Mouse (Mus musculus): ENCODE results near the gene Maz.
A peak's percentile ranks its signal among the peaks of the same experiment; 100 is the strongest.

Gene Maz

DNA sequence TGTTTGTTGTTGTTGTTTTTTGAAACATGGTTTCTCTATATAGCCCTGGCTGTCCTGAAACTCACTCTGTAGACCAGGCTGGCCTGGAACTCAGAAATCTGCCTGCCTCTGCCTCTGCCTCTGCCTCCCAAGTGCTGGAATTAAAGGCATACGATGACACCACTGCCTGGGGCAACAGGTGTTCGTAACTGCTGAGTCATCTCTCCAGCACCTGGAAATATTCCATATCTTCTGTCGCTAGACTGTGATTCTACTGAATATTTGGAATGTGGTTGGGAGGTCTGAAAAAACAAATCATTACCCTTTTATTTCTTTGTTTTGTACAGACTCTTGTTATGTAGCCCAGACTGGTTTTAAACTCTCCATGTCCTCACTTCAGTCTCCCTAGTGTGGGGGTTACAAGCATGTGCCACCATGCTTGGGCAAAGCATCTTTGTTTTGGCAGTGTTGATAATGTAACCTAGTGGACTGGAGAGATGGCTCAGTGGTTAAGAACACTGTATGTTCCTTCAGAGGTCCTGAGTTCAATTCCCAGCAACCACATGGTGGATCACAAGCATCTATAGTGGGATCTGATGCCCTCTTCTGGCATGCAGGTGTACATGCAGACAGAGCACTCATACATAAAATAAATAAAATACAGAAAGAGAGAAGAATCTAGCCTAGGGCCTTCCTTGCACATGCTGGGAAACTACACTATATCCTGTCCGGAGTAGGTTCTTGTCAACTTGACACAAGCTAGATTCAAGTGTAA, 22.5 kb downstream of the Maz start:
- DNase-seq: no peak

DNA sequence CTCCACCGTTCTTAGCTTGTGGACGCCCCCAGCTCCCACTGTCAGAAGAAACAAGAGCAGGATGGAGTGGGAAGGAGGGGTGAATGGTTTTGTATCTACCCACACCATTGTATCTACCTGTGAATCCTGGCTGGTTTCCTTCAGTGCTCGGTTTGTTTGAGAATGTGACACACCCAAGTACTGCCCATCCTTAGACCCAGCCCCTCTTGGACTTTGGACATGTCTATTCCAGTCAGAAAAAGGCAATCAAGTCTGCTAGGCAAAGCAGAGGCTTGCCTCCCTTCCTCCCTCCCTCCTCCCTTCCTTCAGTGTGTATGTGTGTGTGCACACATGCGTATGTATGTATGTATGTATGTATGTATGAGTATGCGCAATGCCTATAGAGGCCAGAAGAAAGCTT, 23.2 kb downstream of the Maz start:
- DNase-seq: no peak

DNA sequence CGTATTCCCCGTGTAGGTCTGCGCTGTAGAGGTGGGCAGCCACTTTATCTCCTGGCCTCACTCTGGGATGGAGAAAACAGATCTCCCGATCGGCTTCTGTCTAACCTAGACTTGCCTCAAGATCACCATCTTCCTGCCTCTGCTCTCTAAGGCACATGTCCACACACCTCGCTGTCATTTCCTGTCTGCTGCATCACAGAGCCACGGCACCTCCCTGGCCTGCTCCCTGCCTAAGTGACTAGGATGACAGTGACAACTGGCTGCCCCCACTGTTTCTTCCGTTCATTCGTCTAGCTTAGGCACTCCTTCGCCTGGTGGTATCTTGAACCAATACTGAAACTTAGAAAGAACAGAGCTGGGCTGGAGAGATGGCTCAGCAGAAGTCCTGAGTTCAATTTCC, 27.3 kb downstream of the Maz start:
- DNase-seq: no peak

DNA sequence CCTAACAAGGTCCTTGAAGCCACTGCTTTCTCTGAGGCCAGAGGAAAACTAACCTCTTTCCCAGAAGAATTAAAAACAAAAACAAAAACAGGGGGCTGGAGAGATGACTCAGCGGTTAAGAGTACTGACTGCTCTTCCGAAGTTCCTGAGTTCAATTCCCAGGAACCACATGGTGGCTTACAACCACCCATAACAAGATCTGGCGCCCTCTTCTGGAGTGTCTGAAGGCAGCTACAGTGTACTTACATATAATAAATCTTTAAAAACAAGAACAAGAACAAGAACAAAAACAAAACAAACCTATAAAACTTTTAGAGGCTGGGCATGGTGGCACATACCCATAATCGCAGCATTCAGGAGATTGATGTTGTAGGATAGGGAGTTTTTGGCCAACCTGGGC, 30.4 kb downstream of the Maz start:
- DNase-seq: no peak

DNA sequence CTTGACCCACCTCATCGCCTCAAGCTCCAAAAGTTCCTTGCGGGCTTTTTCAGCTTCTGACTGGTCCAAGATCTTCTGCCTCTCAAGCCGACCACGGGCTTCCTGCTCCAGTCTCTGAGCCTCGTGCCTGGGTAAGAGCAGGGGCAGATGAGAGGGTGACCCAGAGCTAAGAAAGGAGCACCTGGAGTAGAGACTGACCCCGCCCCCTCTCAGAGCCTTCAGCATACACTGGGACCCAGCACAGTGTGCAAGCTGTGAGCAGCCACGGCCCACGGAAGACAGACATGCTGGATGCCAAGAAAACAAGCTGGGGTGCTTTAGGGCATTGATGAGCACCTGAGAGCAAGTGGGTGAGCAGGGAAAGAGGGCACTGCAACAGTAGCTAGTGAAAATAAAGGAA, 38.0 kb downstream of the Maz start:
- no peak for DNase-seq

DNA sequence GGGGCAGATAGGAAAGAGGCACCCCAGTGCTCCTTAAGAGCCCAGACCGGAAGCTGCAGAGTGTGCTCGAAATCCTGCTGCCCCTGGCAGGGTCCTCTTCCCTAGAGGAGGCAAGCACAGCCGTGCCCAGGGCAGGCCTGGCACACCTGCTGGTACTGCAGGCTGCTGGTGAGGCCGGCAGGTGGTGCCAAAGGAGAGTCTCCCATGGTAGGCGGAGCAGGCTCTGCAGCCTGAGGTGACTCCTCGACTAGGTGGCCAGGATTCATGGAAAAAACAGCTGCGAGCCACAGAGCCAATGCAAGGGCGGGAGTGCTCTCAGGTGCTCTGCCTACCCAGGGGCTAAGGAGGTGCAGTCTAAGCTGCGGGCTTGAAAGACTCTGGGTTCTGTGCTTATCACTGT, 40.5 kb downstream of the Maz start:
- DNase-seq: peak; percentile 60 to 71

DNA sequence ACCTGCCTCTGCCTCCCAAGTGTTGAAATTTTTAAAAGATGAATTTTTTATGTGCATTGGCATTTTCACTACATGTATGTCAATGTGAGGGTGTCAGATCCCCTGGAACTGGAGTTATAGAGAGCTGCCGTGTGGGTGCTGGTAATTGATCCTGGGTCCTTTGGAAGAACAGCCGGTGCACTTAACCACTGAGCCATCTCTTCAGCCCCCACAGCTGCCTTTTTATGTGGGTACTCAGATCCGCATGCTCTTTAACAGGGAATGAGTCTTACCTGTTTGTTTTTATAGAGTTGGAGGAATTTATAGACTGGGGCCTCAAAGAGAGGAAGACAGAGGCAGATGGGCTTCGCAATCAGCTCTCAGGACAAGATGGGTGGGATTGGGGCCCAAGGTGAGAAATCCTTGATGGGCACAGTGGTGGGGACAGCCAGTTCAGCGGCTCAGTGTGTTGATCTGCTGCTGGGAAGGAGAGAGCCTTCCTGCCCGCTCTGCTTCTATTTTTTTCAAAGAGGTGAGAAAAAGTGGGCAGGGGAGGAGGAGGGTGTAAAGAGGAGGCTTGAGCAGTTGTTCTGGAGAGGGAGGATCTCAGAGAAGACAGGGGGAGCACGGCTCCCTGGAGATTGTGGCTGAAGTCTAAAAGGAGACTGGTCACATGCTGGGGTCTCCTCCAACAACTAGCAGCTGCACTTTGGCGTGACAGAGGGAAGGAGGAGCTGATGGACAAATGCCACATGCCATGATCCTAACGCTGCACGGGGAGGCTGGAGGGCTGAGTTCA, 42.0 kb downstream of the Maz start:
- DNase-seq: no peak

DNA sequence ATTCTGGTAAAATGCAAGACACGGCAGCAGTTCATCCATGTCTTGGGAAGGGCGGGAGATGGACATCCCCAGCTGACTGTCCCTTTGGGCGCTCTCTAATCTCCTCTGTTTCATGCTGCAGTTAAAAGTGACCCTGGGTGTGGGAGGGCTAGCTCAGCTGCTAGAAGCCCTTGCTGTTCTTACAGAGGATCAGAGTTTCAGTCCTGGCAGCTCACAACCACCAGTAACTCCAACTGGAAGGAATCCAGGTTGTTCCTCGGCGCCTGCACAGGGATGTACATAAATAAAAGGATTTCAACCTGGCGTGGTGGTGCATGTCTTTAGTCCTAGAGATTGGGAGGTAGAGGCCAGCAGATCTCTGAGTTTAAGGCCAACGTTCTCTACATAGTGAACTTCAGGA, 43.7 kb downstream of the Maz start:
- DNase-seq: no peak

DNA sequence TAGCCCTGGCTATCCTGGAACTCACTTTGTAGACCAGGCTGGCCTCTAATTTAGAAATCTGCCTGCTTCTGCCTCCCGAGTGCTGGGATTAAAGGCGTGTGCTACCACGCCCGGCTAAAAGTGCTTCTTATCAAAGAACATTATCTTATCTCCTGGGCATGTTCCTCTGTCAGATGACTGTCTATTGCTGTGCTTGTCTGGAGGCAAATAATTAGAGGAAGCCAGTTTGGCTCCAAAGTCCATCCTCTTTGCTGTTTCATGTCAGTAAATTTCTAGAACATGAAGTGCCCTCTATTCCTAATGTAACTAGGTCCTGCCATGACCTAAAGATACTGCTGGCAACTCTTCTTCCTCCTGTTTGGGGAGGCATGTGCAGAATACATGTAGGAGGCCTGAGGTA, 44.8 kb downstream of the Maz start:
- DNase-seq: no peak

DNA sequence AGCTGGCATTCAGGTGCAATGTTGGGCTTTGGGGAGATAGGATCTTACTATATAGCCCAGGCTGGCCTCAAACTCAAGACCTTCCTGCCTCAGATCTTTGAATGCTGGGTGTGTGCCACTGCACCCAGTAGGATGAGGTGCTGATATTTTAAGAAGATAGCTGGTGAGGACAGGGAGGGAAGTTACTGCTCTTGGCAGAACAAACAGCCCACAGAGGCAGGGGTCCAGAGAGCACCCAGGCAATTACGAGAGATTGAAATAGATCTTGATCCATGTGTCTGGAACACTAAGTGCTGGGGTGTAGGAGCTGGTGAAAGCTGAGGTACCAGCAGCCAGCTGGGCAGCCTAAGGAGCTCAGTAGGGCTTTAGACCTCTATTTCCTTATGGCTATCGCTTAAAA, 45.2 kb downstream of the Maz start:
- DNase-seq: no peak

DNA sequence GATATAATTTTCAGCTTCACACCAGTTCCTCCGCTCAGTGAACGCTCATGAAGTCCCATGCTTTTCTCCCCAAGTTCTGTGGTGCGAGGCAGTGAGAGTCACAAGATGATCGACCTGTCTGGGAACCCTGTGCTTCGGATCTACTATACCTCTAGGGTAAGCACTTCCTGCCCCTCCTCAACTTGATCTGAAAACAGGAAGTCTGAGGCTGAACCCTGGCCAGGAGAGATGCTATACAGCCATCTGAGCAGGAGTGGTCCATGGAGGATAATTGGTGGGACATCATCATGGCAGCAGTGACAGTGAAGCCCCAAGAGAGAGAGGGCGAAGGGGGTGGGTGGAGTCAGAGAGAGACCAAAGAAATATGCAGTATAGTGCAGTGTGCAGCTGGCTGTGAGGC, 48.0 kb downstream of the Maz start:
- no peak for DNase-seq

DNA sequence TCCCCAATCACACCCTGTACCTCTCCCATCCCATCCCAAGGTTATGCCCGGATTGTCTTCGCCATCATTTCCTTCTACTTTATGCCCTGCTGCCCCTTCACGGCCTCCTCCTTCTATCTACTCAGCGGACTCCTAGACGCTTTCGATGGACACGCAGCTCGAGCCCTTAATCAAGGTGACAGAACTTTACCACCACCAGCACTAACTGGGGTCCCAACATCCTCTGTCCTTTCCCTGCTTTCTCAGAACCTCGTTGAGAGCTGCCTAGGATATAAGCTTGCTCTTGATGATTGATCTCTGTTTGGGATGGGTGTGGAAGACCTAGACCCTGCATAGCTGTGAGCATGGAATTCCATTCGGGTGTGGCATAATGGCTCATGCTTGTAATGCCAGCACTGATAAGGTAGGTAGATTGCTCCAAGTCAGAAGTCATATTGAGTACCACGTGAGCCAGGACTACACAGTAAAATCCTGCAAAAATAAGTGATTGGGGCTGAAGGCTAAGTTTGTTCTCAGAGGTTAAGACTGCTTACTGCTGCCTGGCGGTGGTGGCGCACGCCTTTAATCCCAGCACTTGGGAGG, 49.9 kb downstream of the Maz start:
- DNase-seq: peak; percentile 14 to 15

DNA sequence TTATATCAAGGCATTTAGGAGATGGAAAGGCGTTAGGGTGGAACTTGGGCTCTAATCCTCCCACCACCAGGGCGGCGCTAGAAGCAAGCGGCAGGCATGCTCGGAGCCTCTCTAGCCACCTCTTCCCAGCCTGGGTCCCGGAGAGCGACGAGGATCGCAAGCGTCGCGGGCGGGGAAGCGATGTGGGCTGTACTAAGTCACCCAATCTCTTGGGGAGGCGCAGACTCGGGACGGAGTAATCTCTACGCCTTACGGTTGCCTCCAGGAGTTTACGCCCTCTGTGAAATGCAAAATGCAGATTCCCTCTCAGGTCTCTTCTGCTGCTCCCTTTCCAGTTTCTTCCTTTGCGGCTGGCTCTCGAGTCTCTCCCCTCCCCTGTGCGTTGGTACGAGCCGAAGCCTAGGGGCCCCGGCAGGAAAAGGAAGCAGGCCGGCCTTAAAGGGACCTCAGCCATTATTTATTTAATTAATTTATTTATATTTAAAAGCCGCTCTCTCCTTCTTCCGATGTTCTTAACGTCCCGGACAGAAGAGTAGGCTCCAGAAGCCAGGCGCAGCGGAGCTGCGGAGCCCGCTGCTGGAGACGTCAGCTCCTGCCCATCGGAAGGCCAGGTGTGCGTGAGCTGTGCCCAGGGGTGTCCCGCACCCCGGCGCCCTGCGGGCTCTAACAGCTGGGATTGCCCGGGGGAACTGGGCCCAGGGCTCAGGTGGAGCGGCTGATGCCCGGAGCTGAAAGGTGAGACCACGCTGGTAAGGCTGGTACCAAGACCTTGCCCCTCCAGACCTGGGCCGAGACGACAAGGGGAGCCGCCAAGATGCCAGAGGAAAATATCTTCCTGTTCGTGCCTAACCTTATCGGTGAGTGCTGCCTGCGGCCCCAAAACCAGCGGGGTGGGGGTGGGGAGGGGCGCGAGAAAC, 50.6 kb downstream of the Maz start, which contains the start of gene Cdiptos:
Gene Cdiptos, minus strand, starts transcription at position 149 of the 917 bp plus-strand sequence.
- DNase-seq: peak; percentile 93 to 96

DNA sequence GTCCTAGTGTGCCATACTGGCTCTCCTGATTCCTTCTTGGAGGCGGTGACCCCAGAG, 51.1 kb downstream of the Maz start, which contains the start of gene Cdipt:
Gene Cdipt, plus strand, starts transcription at position 22 of the 57 bp plus-strand sequence.
- no peak for DNase-seq

DNA sequence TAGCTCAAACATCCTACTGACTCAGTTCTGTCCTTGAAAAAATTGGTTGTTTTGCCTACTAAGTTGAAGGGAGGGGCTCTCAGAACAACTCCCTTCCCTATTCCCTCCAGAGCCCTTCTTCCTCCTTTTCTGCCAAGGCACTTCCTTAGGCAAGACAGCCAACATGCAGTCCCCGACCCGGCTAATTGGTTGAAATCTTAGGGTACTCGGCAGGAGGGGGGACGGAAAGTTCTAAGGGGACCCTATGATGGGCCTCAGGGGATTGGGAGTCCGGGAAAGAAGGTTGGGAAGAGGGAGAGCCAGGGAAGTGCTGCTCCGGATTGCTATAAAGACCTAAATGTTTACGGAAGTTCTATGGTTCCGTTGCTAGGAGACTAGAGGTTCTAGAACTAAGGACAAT, 51.3 kb downstream of the Maz start:
- no peak for DNase-seq

Measured in kidney, adult 8-10 months (tissue).